Mouse (Mus musculus) kidney, embryonic 16.5 days (tissue): ENCODE results near the gene Manf. TPM values are rescaled to one million over a fixed set of nuclear protein-coding genes. Genes with fewer than 3 reads are reported as not detected.

ENCODE experiments used
- ATAC-seq: fragments of 200-750 bp; cut with Nextera tagmentation; 2 replicates; pipeline ENCODE4 v1.8.0; 2017; ENCODE audit warnings: moderate TSS enrichment; ENCODE audit not compliant: low FRiP score, low TSS enrichment
- H3K27ac ChIP-seq: fragments of 300-500 bp; sonication (generic); 2 replicates; pipeline ENCODE4 v1.5.1; 2014; ENCODE audit warnings: low read length
- H3K27me3 ChIP-seq: fragments of 300-500 bp; sonication (generic); 2 replicates; pipeline ENCODE4 v1.6.1; 2014; ENCODE audit warnings: low read length, control low read depth, mixed read lengths; ENCODE audit not compliant: insufficient read depth
- H3K36me3 ChIP-seq: fragments of 300-500 bp; sonication (generic); 2 replicates; pipeline ENCODE4 v1.6.1; 2014; ENCODE audit warnings: low read length, control low read depth, mixed read lengths; ENCODE audit not compliant: insufficient read depth
- H3K4me1 ChIP-seq: fragments of 300-500 bp; sonication (generic); 2 replicates; pipeline ENCODE4 v1.6.1; 2014; ENCODE audit warnings: low read length, control low read depth, mixed read lengths; ENCODE audit not compliant: insufficient read depth
- H3K4me2 ChIP-seq: fragments of 300-500 bp; sonication (generic); replicated peaks from 2 replicates; pipeline ENCODE4 v1.6.1; 2014; ENCODE audit warnings: low read depth, low read length
- H3K4me3 ChIP-seq: fragments of 300-500 bp; sonication (generic); 2 replicates; pipeline ENCODE4 v1.5.1; 2014; ENCODE audit warnings: mild to moderate bottlenecking, low read length
- H3K9ac ChIP-seq: fragments of 300-500 bp; sonication (generic); replicated peaks from 2 replicates; pipeline ENCODE4 v1.6.1; 2014; ENCODE audit warnings: low read length
- H3K9me3 ChIP-seq: fragments of 300-500 bp; sonication (generic); 2 replicates; pipeline ENCODE4 v1.6.1; 2016; ENCODE audit warnings: low read length, control low read depth
- WGBS: fragments of 180-500 bp; shearing (Covaris S2); extraction: QIAGEN DNeasy Blood & Tissue Kit; methylation state at CpG from one replicate; pipeline ENCODE4 v1.1.7; 2014; 5-methylcytosine and 5-hydroxymethylcytosine counted together
- polyA plus RNA-seq: library from polyadenylated mRNA; unstranded; fragments of >200 nt; fragmentation: Nextera tagmentation; extraction: Ambion mirVana; gene quantifications from 2 replicates; pipeline ENCODE4 v1.2.1, GENCODE M21; 2015

Manf gene
- polyA plus RNA-seq, 1 experiment from 2014 or later: 327 TPM

- Histone ChIP-seq H3K27me3 (no peaks in the 10 kb centered on the region), H3K9me3 (no peaks in the 10 kb centered on the region), H3K4me1 (peaks cover 52% of the 10 kb centered on the region), H3K9ac (peak overlapping the region; percentile 98), H3K36me3 (peaks cover 43% of the 10 kb centered on the region), H3K27ac (peak overlapping the region; percentile 82), H3K4me3 (peak overlapping the region; percentile 95), H3K4me2 (peak overlapping the region; percentile 99)
- peak; percentile 7; the same call in 1 of the 2 replicates for ATAC-seq
- under 1% methylated on average over 83 of the region's 107 CpGs for WGBS
Observed at GRCm38 (mm10) chr9:106885901-106886731, 5.7 kb downstream of the Manf start.

- H3K4me3 ChIP-seq: peak overlapping the region; percentile 95
- no peak overlapping the region for H3K27ac ChIP-seq
- H3K9me3 ChIP-seq: no peaks in the 10 kb centered on the region
- peak overlapping the region; percentile 99 for H3K4me2 ChIP-seq
- H3K36me3 ChIP-seq: peaks cover 41% of the 10 kb centered on the region
- H3K27me3 ChIP-seq: no peaks in the 10 kb centered on the region
- 13% methylated on average over 44 of the region's 44 CpGs for WGBS
- H3K9ac ChIP-seq: peak overlapping the region; percentile 98
- ATAC-seq: peak; percentile 5; the same call in 1 of the 2 replicates
- peaks cover 44% of the 10 kb centered on the region for H3K4me1 ChIP-seq
Observed at GRCm38 (mm10) chr9:106884996-106885900, 6.5 kb downstream of the Manf start.

GRCm38 (mm10) chr9:106884306-106884705 is 7.5 kb downstream of the Manf start:
- peaks cover 37% of the 10 kb centered on the region for H3K4me1 ChIP-seq
- no peaks in the 10 kb centered on the region for H3K9me3 ChIP-seq
- peak overlapping the region; percentile 98 for H3K9ac ChIP-seq
- no peak for ATAC-seq
- H3K36me3 ChIP-seq: peaks cover 37% of the 10 kb centered on the region
- H3K27ac ChIP-seq: no peak overlapping the region
- no peaks in the 10 kb centered on the region for H3K27me3 ChIP-seq
- 31% methylated on average over 16 of the region's 16 CpGs for WGBS
- H3K4me2 ChIP-seq: peak overlapping the region; percentile 99
- H3K4me3 ChIP-seq: peak overlapping the region; percentile 95

GRCm38 (mm10) chr9:106883085-106883484 is 8.7 kb downstream of the Manf start:
- no peaks in the 10 kb centered on the region for H3K27me3 ChIP-seq
- H3K4me1 ChIP-seq: peaks cover 37% of the 10 kb centered on the region
- H3K27ac ChIP-seq: no peak overlapping the region
- 0 out of 2 replicates have a peak overlapping the region, but pooled peaks have one; percentile 36 for H3K4me2 ChIP-seq
- no peak overlapping the region for H3K4me3 ChIP-seq
- H3K36me3 ChIP-seq: peaks cover 33% of the 10 kb centered on the region
- peak overlapping the region; percentile 38 for H3K9ac ChIP-seq
- ATAC-seq: no peak
- no peaks in the 10 kb centered on the region for H3K9me3 ChIP-seq
- 75% methylated on average over 3 of the region's 3 CpGs for WGBS

GRCm38 (mm10) chr9:106882176-106882575 is 9.6 kb downstream of the Manf start:
- Histone ChIP-seq H3K9ac (no peak overlapping the region), H3K4me1 (peaks cover 33% of the 10 kb centered on the region), H3K4me3 (no peak overlapping the region), H3K27ac (no peak overlapping the region), H3K9me3 (no peaks in the 10 kb centered on the region), H3K4me2 (no peak overlapping the region), H3K36me3 (peaks cover 40% of the 10 kb centered on the region), H3K27me3 (no peaks in the 10 kb centered on the region)
- WGBS: 67% methylated on average over 4 of the region's 4 CpGs
- ATAC-seq: no peak

GRCm38 (mm10) chr9:106881071-106881755 is 10.6 kb downstream of the Manf start:
- Histone ChIP-seq H3K4me3 (no peak overlapping the region), H3K27ac (no peak overlapping the region), H3K36me3 (peaks cover 46% of the 10 kb centered on the region), H3K9me3 (no peaks in the 10 kb centered on the region), H3K9ac (no peak overlapping the region), H3K4me1 (peaks cover 33% of the 10 kb centered on the region), H3K27me3 (no peaks in the 10 kb centered on the region), H3K4me2 (no peak overlapping the region)
- ATAC-seq: no peak
- 60% methylated on average over 4 of the region's 4 CpGs for WGBS

- Histone ChIP-seq H3K4me2 (no peak overlapping the region), H3K4me3 (no peak overlapping the region), H3K27me3 (no peaks in the 10 kb centered on the region), H3K9ac (no peak overlapping the region), H3K36me3 (peaks cover 64% of the 10 kb centered on the region), H3K9me3 (no peaks in the 10 kb centered on the region), H3K4me1 (peaks cover 20% of the 10 kb centered on the region), H3K27ac (no peak overlapping the region)
- no peak for ATAC-seq
- 74% methylated on average over 4 of the region's 4 CpGs for WGBS
Observed at GRCm38 (mm10) chr9:106879471-106879870, 12.3 kb downstream of the Manf start.

- Histone ChIP-seq H3K4me2 (no peak overlapping the region), H3K9me3 (no peaks in the 10 kb centered on the region), H3K27me3 (no peaks in the 10 kb centered on the region), H3K4me3 (no peak overlapping the region), H3K27ac (no peak overlapping the region), H3K4me1 (no peaks in the 10 kb centered on the region), H3K9ac (no peak overlapping the region), H3K36me3 (peaks cover 59% of the 10 kb centered on the region)
- 50% methylated on average over 3 of the region's 3 CpGs for WGBS
- no peak for ATAC-seq
Observed at GRCm38 (mm10) chr9:106876666-106877065, 15.1 kb downstream of the Manf start.

GRCm38 (mm10) chr9:106874216-106874615 is 17.6 kb downstream of the Manf start:
- Histone ChIP-seq H3K4me3 (no peak overlapping the region), H3K9me3 (no peaks in the 10 kb centered on the region), H3K4me2 (no peak overlapping the region), H3K9ac (no peak overlapping the region), H3K27me3 (no peaks in the 10 kb centered on the region), H3K36me3 (peaks cover 54% of the 10 kb centered on the region), H3K27ac (no peak overlapping the region), H3K4me1 (no peaks in the 10 kb centered on the region)
- ATAC-seq: no peak
- 89% methylated on average over 5 of the region's 5 CpGs for WGBS
